Mouse (Mus musculus) thymus, postnatal 4 days (tissue): ENCODE data around the gene Rapgefl1.
"Not testable (repeated sequence)": the region's sequence is repeated elsewhere in the genome, so short reads cannot be mapped to it uniquely, and the experiment has no call there.

Experiments
- DNase-seq: peaks from one replicate; pipeline ENCODE4 v3.0.0; 2021

Gene Rapgefl1

DNA sequence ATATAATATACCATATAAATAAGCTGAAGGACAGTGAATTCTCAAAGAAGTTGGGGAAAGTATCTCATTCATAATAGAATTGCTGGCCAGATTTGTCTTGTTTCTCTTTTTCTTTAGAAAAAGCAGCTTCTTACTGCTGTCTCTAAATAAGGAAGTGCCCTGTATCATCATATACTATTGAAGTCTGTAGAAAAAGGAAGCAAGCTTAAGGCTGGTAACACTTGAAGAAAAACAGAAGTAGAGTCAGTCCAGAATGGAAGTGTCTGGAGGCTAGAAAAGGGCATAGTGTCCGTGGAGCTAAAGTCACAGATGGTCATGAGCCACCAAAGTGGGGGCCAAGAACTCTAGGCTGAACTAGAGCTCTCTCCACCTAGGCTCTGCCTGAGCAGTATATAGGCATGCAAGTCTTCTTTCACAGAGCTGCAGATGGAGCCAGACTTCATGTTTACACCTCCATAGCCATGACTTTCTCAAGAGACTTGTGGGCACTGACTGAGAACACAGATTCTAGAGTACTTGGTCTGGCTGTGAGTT lies 19.8 kb upstream of the Rapgefl1 start:
- no peak for DNase-seq

- DNase-seq: no peak
These were observed 15.6 kb upstream of the Rapgefl1 start for GRCm38 (mm10) chr11:98820968-98821367.

GRCm38 (mm10) chr11:98826071-98826470 lies 10.5 kb upstream of the Rapgefl1 start:
- DNase-seq: not testable (repeated sequence)

- no peak for DNase-seq
These were observed 8.7 kb upstream of the Rapgefl1 start for GRCm38 (mm10) chr11:98827877-98828276.

- peak; percentile 67 for DNase-seq
These were observed 7.4 kb upstream of the Rapgefl1 start for GRCm38 (mm10) chr11:98829091-98829775.

DNA sequence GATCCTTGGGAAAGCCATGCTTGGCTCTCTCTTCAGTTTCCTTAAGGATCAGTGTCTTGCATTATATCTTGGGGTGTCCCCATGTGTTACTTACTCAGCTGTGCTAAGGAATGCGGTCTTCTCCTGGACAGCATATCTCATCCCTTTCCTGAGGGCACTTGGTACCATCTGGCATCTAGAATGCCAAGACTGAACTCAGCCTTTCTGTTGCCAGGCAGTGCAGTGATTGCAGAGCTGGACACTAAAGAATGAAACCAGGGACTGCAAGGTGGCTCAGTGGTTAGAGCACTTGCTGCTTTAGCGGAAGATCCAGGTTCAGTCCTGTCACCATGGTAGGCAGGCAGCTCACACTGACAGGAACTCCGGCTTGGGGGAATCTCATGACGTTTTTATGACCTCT lies 6.7 kb upstream of the Rapgefl1 start:
- DNase-seq: no peak

DNA sequence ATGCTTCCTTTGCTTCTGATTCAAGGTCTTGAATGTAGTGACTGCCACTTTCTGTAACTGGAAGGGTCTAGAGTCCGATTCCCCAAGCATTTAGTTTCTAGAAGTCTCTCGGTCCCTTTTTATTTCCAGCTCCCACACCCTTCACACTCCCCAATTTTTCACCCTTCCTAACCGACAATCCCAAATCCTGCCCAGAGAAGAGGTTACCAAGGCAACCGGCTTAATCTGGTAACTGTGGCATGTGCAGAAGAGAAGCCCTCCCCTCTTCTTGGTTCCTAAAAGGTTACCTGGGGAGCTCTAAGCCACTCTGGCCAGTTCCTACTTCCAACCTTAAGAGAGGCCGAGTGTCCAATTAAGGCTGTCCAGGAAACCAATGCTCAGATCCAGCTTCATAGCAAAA lies 1.3 kb upstream of the Rapgefl1 start:
- DNase-seq: no peak

DNA sequence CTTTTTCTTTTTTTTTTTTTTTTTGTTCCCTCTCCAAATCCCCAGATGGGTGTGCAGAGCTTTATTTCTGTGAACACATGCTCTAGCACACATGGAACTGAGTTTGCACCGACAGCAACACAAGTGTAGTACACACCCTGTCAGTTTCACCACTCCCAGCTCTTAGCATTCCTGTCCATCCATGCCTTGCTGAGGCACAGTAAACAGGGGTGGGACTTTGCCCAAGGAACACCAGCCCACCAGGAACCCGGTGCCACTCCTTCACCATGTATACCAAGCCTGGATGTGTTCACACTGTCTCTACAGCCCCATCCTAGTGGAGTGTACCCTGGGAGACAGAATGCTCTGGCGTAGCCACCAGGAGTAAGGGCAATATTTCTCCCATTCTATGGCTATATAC lies 860 bp upstream of the Rapgefl1 start:
- no peak for DNase-seq

DNA sequence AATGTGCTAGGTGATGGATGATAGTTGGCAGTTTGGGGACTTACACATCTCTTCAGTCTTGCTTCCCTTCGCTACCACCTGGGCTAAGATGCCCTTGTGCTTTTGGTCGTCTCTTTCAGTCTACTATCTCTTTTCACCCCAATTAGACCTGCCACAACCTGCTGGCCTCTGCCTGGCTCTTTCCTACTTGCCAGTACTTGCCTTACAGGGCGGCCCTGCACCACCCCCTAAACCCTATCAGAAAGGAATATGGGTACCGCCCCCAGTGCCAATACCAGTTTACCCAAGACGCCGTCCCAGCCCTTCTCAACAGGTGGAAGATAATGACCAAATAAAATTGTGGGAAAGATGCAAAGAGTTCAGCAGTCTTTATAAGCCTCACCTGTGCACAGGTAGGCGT lies 457 bp upstream of the Rapgefl1 start:
- DNase-seq: no peak

DNA sequence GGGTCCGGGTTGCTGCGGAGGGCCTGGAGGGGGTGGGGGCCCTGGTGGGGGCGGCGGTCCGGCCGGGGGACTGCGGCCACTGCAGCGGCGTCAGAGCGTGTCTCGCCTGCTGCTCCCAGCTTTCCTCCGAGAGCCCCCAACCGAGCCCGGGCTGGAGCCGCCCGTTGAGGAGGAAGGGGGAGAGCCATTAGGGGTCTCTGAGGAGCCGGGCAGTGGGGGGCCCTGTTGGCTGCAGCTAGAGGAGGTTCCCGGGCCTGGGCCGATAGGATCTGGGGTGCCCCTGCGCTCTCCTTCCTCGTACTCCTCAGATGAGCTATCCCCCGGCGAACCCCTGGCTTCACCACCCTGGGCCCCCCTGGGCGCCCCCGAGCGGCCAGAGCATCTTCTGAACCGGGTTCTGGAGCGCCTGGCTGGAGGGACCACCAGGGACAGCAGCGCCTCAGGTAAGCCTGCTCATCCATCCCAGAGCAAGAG lies 683 bp downstream of the Rapgefl1 start:
- DNase-seq: peak; percentile 69

GRCm38 (mm10) chr11:98837917-98838316 lies 1.3 kb downstream of the Rapgefl1 start:
- DNase-seq: no peak

- no peak for DNase-seq
These were observed 1.9 kb downstream of the Rapgefl1 start for GRCm38 (mm10) chr11:98838512-98838911.

DNA sequence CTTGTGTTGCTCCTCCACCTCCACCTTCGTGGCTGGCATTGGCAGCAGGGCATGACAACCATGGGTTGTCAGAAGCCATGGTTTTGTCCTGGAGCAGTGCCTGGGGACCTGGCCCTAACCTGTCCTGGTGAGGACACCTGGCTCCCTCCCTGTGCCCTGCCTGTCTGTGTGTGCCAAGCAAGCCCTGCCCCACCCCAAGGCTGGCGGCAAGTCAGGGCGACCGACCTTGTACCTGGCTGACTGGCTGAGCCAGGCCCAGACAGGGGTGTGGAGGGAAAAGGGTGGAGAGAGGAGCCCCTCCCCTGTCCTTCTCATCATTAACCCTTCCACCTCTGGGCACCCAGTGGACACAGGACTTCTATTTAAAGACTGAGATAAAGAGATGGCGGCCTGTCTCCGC lies 2.8 kb downstream of the Rapgefl1 start:
- no peak for DNase-seq

DNA sequence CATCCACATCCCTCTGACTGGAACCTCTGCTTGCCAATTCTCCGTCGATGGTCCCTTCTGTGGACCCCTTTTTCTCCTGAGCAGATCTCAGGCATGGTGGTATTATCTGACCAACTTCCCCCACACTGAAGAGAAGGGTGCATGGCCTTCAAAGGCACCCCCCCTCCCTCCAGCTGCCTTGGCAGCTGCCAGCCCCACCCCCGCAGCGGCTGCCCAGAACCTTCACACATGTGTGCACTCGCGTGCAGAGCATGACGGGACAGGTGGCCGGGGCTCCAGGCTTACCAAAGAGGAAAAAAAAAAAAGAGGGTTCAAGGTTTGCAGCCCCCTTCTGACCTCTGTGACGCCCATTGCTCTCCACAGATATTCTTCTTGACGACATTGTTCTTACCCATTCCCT lies 3.3 kb downstream of the Rapgefl1 start:
- peak; percentile 67 for DNase-seq

GRCm38 (mm10) chr11:98846016-98846415 lies 9.4 kb downstream of the Rapgefl1 start:
- DNase-seq: peak; percentile 45

DNA sequence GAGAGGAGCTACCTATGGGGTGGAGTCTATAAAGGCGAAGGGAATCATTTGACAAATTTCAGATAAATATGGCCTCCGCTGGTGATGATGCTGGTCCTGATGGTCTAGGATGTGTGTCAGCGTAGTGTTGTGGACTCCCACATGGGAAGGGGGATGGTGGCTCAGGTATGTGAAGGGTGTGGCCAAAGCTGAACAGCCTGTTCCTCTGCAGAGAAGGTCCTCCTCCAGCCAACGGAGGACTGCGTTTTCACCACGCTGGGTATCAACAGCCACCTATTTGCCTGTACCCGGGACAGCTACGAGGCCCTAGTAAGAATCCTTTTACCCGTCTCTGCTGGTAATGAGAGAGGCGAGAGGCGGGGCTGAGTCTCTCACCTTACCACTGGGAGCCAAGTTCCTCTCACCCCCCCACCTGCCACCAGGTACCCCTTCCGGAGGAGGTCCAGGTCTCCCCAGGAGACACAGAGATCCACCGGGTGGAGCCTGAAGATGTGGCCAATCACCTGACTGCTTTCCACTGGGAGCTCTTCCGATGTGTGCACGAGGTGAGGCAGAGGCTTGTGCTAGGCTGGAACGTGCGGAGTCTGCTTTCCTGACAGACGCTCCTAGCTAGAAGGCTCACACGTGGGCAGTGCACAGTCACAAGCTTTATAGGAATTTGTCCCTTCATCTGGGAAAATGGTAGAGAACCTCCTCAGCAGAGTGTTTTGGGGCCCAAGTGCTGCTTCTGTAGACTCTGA lies 10.4 kb downstream of the Rapgefl1 start:
- no peak for DNase-seq

DNA sequence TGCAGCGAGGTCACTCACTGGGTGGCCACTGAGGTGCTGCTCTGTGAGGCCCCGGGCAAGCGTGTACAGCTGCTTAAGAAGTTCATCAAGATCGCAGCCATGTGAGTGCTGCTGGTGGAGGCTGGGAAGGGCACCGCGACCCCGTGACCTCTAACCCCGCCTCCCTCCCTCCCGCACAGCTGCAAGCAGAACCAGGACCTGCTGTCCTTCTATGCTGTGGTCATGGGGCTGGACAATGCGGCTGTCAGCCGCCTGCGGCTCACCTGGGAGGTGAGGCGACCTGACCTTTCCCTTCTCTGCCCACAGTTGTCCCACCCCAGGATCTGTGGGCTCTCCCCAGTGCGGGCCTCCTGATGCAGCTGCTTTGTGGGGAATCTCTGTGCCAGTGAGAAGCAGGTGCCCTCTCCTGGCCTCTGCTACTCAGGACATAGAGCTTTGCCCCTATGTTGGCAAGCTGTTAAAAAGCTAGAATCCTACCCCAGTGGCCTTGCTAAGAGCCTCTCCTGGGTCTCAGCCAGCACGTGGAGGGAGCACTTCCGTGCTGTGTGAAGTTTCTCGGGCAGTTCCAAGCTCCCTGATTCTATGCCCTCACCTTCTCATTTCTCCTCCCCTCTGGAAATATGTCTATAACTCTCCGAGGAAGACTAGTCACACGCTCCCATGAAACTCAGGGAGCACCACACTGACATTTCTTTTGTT lies 12.8 kb downstream of the Rapgefl1 start:
- DNase-seq: peak; percentile 41

GRCm38 (mm10) chr11:98850100-98851093 lies 13.8 kb downstream of the Rapgefl1 start:
- no peak for DNase-seq

DNA sequence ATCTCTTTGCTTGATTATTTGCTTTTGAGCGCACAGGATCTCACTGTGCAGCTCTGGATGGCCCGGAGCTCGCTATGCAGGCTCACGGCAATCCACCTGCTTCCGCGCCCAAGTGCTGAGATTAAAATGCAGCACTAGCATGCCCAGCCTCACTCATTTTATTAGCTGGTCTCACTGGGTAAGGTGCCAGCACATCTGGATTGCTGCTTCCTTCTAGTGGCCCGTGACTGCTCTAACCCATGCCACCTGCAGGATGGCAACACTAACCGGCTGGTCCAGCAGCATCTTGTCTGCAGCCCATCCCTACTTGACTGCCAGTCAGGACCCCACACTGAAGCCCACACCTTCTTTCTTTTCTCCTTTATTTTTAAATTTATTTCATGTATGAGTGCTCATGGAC lies 17.5 kb downstream of the Rapgefl1 start:
- DNase-seq: peak; percentile 43

DNA sequence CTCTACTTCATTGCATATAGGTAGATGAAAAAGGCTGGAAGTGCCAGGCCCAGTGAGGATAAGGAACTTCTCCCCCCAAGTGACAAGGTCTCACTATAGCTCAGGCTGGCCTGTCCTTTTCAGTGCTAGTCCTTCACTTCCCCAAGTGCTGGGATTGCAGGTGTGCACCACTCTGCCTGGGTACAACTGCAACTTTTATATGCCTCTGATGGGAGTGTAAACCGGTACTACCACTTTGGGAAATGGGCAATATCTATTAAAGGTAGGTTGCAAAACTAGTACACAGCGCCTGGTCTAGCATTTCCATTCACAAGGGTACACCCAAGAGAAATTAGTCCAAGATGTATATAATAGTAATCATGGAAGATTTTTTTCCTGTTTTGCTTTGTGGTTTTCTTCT lies 18.1 kb downstream of the Rapgefl1 start:
- DNase-seq: no peak

DNA sequence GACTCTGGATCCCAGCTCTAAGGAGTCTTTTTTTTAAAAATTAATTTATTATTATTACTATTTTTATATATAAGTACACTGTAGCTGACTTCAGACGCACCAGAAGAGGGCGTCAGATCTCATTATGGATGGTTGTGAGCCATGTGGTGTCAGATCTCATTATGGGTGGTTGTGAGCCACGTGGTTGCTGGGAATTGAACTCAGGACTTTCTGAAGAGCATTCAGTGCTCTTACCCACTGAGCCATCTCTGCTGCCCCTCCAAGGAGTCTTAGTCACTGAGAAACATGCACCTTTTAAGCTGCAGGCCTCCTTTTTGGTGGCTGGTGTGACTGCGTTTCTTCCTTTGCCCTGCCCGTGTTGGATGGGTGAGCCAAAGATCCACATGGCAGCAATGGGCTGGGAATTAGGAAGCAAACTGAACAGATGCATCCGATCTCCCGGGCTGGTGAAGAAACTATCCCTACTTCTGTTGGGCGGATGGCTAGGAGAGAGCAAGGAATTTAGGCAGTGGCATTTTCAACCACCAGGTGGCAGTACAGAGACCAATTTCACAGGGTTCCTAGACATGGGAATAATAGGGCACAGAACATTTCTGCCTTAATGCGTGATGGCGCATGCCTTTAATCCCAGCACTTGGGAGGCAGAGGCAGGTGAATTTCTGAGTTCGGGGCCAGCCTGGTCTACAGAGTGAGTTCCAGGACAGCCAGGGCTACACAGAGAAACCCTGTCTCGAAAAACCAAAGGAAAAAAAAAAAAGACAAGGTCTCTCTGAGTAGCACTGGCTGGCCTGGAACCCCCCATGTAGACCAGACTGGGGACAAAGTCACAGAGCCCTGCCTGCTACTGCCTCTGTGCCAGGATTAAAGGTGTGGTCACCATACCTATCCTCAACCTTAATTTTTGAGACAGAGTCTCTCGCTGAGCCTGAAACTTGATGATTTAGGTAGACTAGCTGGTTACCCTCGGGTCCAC lies 22.5 kb downstream of the Rapgefl1 start:
- peak; percentile 89 for DNase-seq
